ENCODE assay signal across 22 mouse cellular contexts in genomic region chr13:120035151-120035550, GRCm38 (mm10). TPM values are rescaled to one million over a fixed set of nuclear protein-coding genes. Genes with fewer than 3 reads are reported as not detected.
A peak's percentile ranks its signal among the peaks of the same experiment; 100 is the strongest.
DNase-seq lines count a peak whose midpoint lies in the region; ATAC-seq lines count a peak whose summit lies in the region.
"Not testable (repeated sequence)": the region's sequence is repeated elsewhere in the genome, so short reads cannot be mapped to it uniquely, and the experiment has no call there.
"Had no signal": no experiment of that assay in that cellular context is flagged by ENCODE, and none has a peak within 500 bp of the region (broad histone marks: within the 10 kb centered on the region; RNA-seq: fewer than 3 reads in every experiment).

No protein-coding gene starts in this region.

- H3K27me3 ChIP-seq in midbrain, embryonic 11.5 days (ENCODE audit: control insufficient read depth, insufficient read depth, low read length): peaks cover 12% of the 10 kb centered on the region
- not testable (repeated sequence) for H3K27me3 ChIP-seq in neural tube, embryonic 14.5 days (ENCODE audit: control insufficient read depth, insufficient read depth, low read length)

- H3K27ac ChIP-seq in midbrain, embryonic 11.5 days (ENCODE audit: low read depth, low read length); neural tube, embryonic 14.5 days (ENCODE audit: low read depth, low read length): not testable (repeated sequence)

- 0% methylated on average over 7 of the region's 18 CpGs for WGBS in midbrain, embryonic 11.5 days
- WGBS in neural tube, embryonic 14.5 days: under 1% methylated on average over 10 of the region's 18 CpGs

- not testable (repeated sequence) for H3K9me3 ChIP-seq in midbrain, embryonic 11.5 days (ENCODE audit: control insufficient read depth, low read length); neural tube, embryonic 14.5 days (ENCODE audit: control insufficient read depth, low read length)

- not testable (repeated sequence) for H3K4me2 ChIP-seq in midbrain, embryonic 11.5 days; neural tube, embryonic 14.5 days (ENCODE audit: low read depth, low read length)

- not testable (repeated sequence) for H3K4me3 ChIP-seq in midbrain, embryonic 11.5 days (ENCODE audit: low read depth, low read length); neural tube, embryonic 14.5 days (ENCODE audit: low read depth, low read length)

- not testable (repeated sequence) for H3K36me3 ChIP-seq in midbrain, embryonic 11.5 days (ENCODE audit: control insufficient read depth, insufficient read depth, low read length); neural tube, embryonic 14.5 days (ENCODE audit: control insufficient read depth, insufficient read depth, low read length)

- peak; percentile 1 for DNase-seq in cerebellum, adult 9-11 months
- DNase-seq in frontal cortex, postnatal 14 days (ENCODE audit: low spot score in 2 of 2): peak; percentile 17 to 33
- peak; percentile 12 for DNase-seq in heart, postnatal 4 days
- peak; percentile 29 to 44 for DNase-seq in layer of hippocampus, postnatal 10 days (ENCODE audit: low spot score in 2 of 2)
- DNase-seq in midbrain, embryonic 11.5 days (ENCODE audit: low spot score, missing footprints): not testable (repeated sequence)

- ATAC-seq in midbrain, embryonic 11.5 days (ENCODE audit: low FRiP score): peak; percentile 48; the same call in 1 of the 2 replicates
- ATAC-seq in neural tube, embryonic 14.5 days (ENCODE audit: low read depth): 0 out of 2 replicates have a peak, but pooled peaks have one; percentile 34

- H3K4me1 ChIP-seq in midbrain, embryonic 11.5 days (ENCODE audit: control insufficient read depth, insufficient read depth, low read length); neural tube, embryonic 14.5 days (ENCODE audit: control insufficient read depth, insufficient read depth, low read length): not testable (repeated sequence)

- not testable (repeated sequence) for H3K9ac ChIP-seq in midbrain, embryonic 11.5 days (ENCODE audit: low read length); neural tube, embryonic 14.5 days (replicated peaks; ENCODE audit: low read depth, low read length)

RNA-seq across cellular contexts. Expression of gene Gm36079, which starts 8.3 kb away (rescaled TPM):
- total RNA-seq in heart, postnatal 4 days (2021): not detected
- total RNA-seq in layer of hippocampus, postnatal 10 days (2021): not detected
- polyA plus RNA-seq in midbrain, embryonic 11.5 days (2014; fragmentation: Nextera tagmentation; extraction: Ambion mirVana): not detected in 2 replicates
- not detected in 2 replicates for polyA plus RNA-seq in neural tube, embryonic 14.5 days (2014; fragmentation: Nextera tagmentation; extraction: Ambion mirVana)
- total RNA-seq: adrenal gland, adult 2 months; adrenal gland, postnatal 25 days; CH12.LX; forebrain, postnatal 0 days; gastrocnemius, adult 2 months; gastrocnemius, postnatal 36 days; heart, adult 18-20 months; heart, postnatal 14 days had no signal
- polyA plus RNA-seq: cerebellum, adult 2 months; embryonic facial prominence, embryonic 10.5 days; embryonic facial prominence, embryonic 14.5 days; forebrain, embryonic 13.5 days; forebrain, postnatal 0 days; heart, embryonic 11.5 days; heart, embryonic 15.5 days; hindbrain, embryonic 10.5 days; hindbrain, embryonic 15.5 days had no signal

RNA-seq across cellular contexts. Expression of gene Gm21188, which starts 16.8 kb away (rescaled TPM):
- total RNA-seq in heart, postnatal 4 days (2021): not detected
- under 1 TPM in 1 of 2 experiments, not detected in 1; 0.21 TPM for total RNA-seq in layer of hippocampus, postnatal 10 days (2021)
- not detected in 2 replicates for polyA plus RNA-seq in midbrain, embryonic 11.5 days (2014; fragmentation: Nextera tagmentation; extraction: Ambion mirVana)
- not detected in 2 replicates for polyA plus RNA-seq in neural tube, embryonic 14.5 days (2014; fragmentation: Nextera tagmentation; extraction: Ambion mirVana)
- total RNA-seq: adrenal gland, adult 2 months; forebrain, postnatal 0 days had no signal
- polyA plus RNA-seq: adrenal gland, adult 2 months; cerebellum, adult 2 months; embryonic facial prominence, embryonic 10.5 days; forebrain, embryonic 13.5 days; forebrain, postnatal 0 days; heart, embryonic 11.5 days; heart, embryonic 15.5 days; hindbrain, embryonic 10.5 days; hindbrain, embryonic 15.5 days had no signal
